Mouse (Mus musculus): ENCODE results near the gene Zbtb42. TPM values are rescaled to one million over a fixed set of nuclear protein-coding genes. Genes with fewer than 3 reads are reported as not detected.

The Zbtb42 gene
- total RNA-seq (2017) = 4.3 to 8.3 TPM (median 5.6 TPM) in 3 replicates

GRCm38 (mm10) chr12:112678555-112679026 lies at the start of gene Zbtb42:
Zbtb42 (plus strand) TSS chr12:112678828.
- no peak for ATAC-seq (replicated peaks; ENCODE audit: insufficient number of reproducible peaks, low FRiP score, low TSS enrichment, poor library complexity, severe bottlenecking)

GRCm38 (mm10) chr12:112628928-112629721 lies 49.5 kb upstream of the Zbtb42 start:
- ATAC-seq (replicated peaks; ENCODE audit: insufficient number of reproducible peaks, low FRiP score, low TSS enrichment, poor library complexity, severe bottlenecking) = peak; percentile 68

GRCm38 (mm10) chr12:112630029-112630428 lies 48.6 kb upstream of the Zbtb42 start:
- no peak for ATAC-seq (replicated peaks; ENCODE audit: insufficient number of reproducible peaks, low FRiP score, low TSS enrichment, poor library complexity, severe bottlenecking)

GRCm38 (mm10) chr12:112630796-112631195 lies 47.8 kb upstream of the Zbtb42 start:
- no peak for ATAC-seq (replicated peaks; ENCODE audit: insufficient number of reproducible peaks, low FRiP score, low TSS enrichment, poor library complexity, severe bottlenecking)

GRCm38 (mm10) chr12:112631472-112631871 lies 47.2 kb upstream of the Zbtb42 start:
- ATAC-seq (replicated peaks; ENCODE audit: insufficient number of reproducible peaks, low FRiP score, low TSS enrichment, poor library complexity, severe bottlenecking) = no peak

- ATAC-seq (replicated peaks; ENCODE audit: insufficient number of reproducible peaks, low FRiP score, low TSS enrichment, poor library complexity, severe bottlenecking) = 0 out of 2 replicates have a peak, but pooled peaks have one; percentile 7
Measured at GRCm38 (mm10) chr12:112632084-112632777, 46.4 kb upstream of the Zbtb42 start.

- ATAC-seq (replicated peaks; ENCODE audit: insufficient number of reproducible peaks, low FRiP score, low TSS enrichment, poor library complexity, severe bottlenecking) = peak; percentile 30
Measured at GRCm38 (mm10) chr12:112632907-112633306, 45.7 kb upstream of the Zbtb42 start.

- ATAC-seq (replicated peaks; ENCODE audit: insufficient number of reproducible peaks, low FRiP score, low TSS enrichment, poor library complexity, severe bottlenecking) = no peak
Measured at GRCm38 (mm10) chr12:112633686-112634085, 44.9 kb upstream of the Zbtb42 start.

GRCm38 (mm10) chr12:112639526-112639925 lies 39.1 kb upstream of the Zbtb42 start:
- no peak for ATAC-seq (replicated peaks; ENCODE audit: insufficient number of reproducible peaks, low FRiP score, low TSS enrichment, poor library complexity, severe bottlenecking)

- ATAC-seq (replicated peaks; ENCODE audit: insufficient number of reproducible peaks, low FRiP score, low TSS enrichment, poor library complexity, severe bottlenecking) = no peak
Measured at GRCm38 (mm10) chr12:112643126-112643525, 35.5 kb upstream of the Zbtb42 start.

GRCm38 (mm10) chr12:112644180-112644854 lies 34.3 kb upstream of the Zbtb42 start, which contains the start of gene Siva1:
Siva1 (plus strand) TSS chr12:112644679.
- peak; percentile 85 for ATAC-seq (replicated peaks; ENCODE audit: insufficient number of reproducible peaks, low FRiP score, low TSS enrichment, poor library complexity, severe bottlenecking)

GRCm38 (mm10) chr12:112644855-112645506 lies 33.6 kb upstream of the Zbtb42 start:
- ATAC-seq (replicated peaks; ENCODE audit: insufficient number of reproducible peaks, low FRiP score, low TSS enrichment, poor library complexity, severe bottlenecking) = no peak; the same call in 1 of the 2 replicates

GRCm38 (mm10) chr12:112646139-112646538 lies 32.5 kb upstream of the Zbtb42 start:
- ATAC-seq (replicated peaks; ENCODE audit: insufficient number of reproducible peaks, low FRiP score, low TSS enrichment, poor library complexity, severe bottlenecking) = no peak

GRCm38 (mm10) chr12:112648081-112648480 lies 30.5 kb upstream of the Zbtb42 start:
- ATAC-seq (replicated peaks; ENCODE audit: insufficient number of reproducible peaks, low FRiP score, low TSS enrichment, poor library complexity, severe bottlenecking) = 0 out of 2 replicates have a peak, but pooled peaks have one; percentile 2

GRCm38 (mm10) chr12:112651778-112652439 lies 26.7 kb upstream of the Zbtb42 start:
- ATAC-seq (replicated peaks; ENCODE audit: insufficient number of reproducible peaks, low FRiP score, low TSS enrichment, poor library complexity, severe bottlenecking) = no peak

- peak; percentile 71 for ATAC-seq (replicated peaks; ENCODE audit: insufficient number of reproducible peaks, low FRiP score, low TSS enrichment, poor library complexity, severe bottlenecking)
Measured at GRCm38 (mm10) chr12:112653157-112653824, 25.3 kb upstream of the Zbtb42 start.

- no peak for ATAC-seq (replicated peaks; ENCODE audit: insufficient number of reproducible peaks, low FRiP score, low TSS enrichment, poor library complexity, severe bottlenecking)
Measured at GRCm38 (mm10) chr12:112654076-112654475, 24.6 kb upstream of the Zbtb42 start.

- no peak for ATAC-seq (replicated peaks; ENCODE audit: insufficient number of reproducible peaks, low FRiP score, low TSS enrichment, poor library complexity, severe bottlenecking)
Measured at GRCm38 (mm10) chr12:112658619-112659018, 20.0 kb upstream of the Zbtb42 start.

Data from monocyte, adult 5-6 weeks (primary cell).